Mouse (Mus musculus) liver, embryonic 12.5 days (tissue): ENCODE measurements around the gene Itpr3. TPM values are rescaled to one million over a fixed set of nuclear protein-coding genes. Genes with fewer than 3 reads are reported as not detected.
A peak's percentile ranks its signal among the peaks of the same experiment; 100 is the strongest.

Experiments used
- ATAC-seq: fragments of 200-750 bp; cut with Nextera tagmentation; 2 replicates; pipeline ENCODE4 v1.8.0; 2017; ENCODE audit warnings: moderate number of reproducible peaks, mild to moderate bottlenecking, moderate library complexity
- H3K27ac ChIP-seq: fragments of 300-500 bp; sonication (generic); 2 replicates; pipeline ENCODE4 v1.5.1; 2016; ENCODE audit warnings: mild to moderate bottlenecking
- H3K27me3 ChIP-seq: fragments of 300-500 bp; sonication (generic); replicated peaks from 2 replicates; pipeline ENCODE4 v1.6.1; 2016; ENCODE audit warnings: mild to moderate bottlenecking, moderate library complexity
- H3K36me3 ChIP-seq: fragments of 300-500 bp; sonication (generic); 2 replicates; pipeline ENCODE4 v1.6.1; 2016; ENCODE audit warnings: mild to moderate bottlenecking, moderate library complexity
- H3K4me1 ChIP-seq: fragments of 300-500 bp; sonication (generic); 2 replicates; pipeline ENCODE4 v1.6.1; 2016
- H3K4me2 ChIP-seq: fragments of 300-500 bp; sonication (generic); 2 replicates; pipeline ENCODE4 v1.6.1; 2016; ENCODE audit warnings: mild to moderate bottlenecking, moderate library complexity
- H3K4me3 ChIP-seq: fragments of 300-500 bp; sonication (generic); 2 replicates; pipeline ENCODE4 v1.5.1; 2016; ENCODE audit warnings: mild to moderate bottlenecking, moderate library complexity
- H3K9ac ChIP-seq: fragments of 300-500 bp; sonication (generic); 2 replicates; pipeline ENCODE4 v1.6.1; 2016; ENCODE audit warnings: mild to moderate bottlenecking, moderate library complexity
- H3K9me3 ChIP-seq: fragments of 300-500 bp; sonication (generic); replicated peaks from 2 replicates; pipeline ENCODE4 v1.6.1; 2016; ENCODE audit warnings: mild to moderate bottlenecking, moderate library complexity
- WGBS: fragments of 180-500 bp; shearing (Covaris S2); methylation state at CpG from one replicate; pipeline ENCODE4 v1.1.7; 2016; ENCODE audit not compliant: insufficient replicate concordance; 5-methylcytosine and 5-hydroxymethylcytosine counted together
- polyA plus RNA-seq: library from polyadenylated mRNA; unstranded; fragments of >200 nt; fragmentation: Nextera tagmentation; extraction: Ambion mirVana; gene quantifications from 2 replicates; pipeline ENCODE4 v1.2.1, GENCODE M21; 2016

Gene Itpr3
- polyA plus RNA-seq, 1 experiment from 2014 or later, result 1.2 TPM

- no peaks in the 10 kb centered on the region for H3K9me3 ChIP-seq
- H3K9ac ChIP-seq, result peak overlapping the region; percentile 44
- WGBS, result 4% methylated on average over 24 of the region's 24 CpGs
- H3K36me3 ChIP-seq, result no peaks in the 10 kb centered on the region
- ATAC-seq, result no peak
- H3K27ac ChIP-seq, result no peak overlapping the region
- peaks cover 28% of the 10 kb centered on the region for H3K4me1 ChIP-seq
- H3K4me3 ChIP-seq, result peak overlapping the region; percentile 58
- H3K4me2 ChIP-seq, result peak overlapping the region; percentile 69
- peaks cover 52% of the 10 kb centered on the region for H3K27me3 ChIP-seq
These were observed 482 bp downstream of the Itpr3 start for GRCm38 (mm10) chr17:27057517-27058055.

- Histone ChIP-seq H3K4me2 (no peak overlapping the region), H3K4me1 (peaks cover 38% of the 10 kb centered on the region), H3K9ac (no peak overlapping the region), H3K36me3 (no peaks in the 10 kb centered on the region), H3K9me3 (no peaks in the 10 kb centered on the region), H3K4me3 (no peak overlapping the region), H3K27ac (no peak overlapping the region), H3K27me3 (peaks cover 52% of the 10 kb centered on the region)
- ATAC-seq, result no peak
- WGBS, result 49% methylated on average over 8 of the region's 8 CpGs
These were observed 3.6 kb downstream of the Itpr3 start for GRCm38 (mm10) chr17:27060698-27061097.

- H3K36me3 ChIP-seq, result no peaks in the 10 kb centered on the region
- WGBS, result 77% methylated on average over 3 of the region's 3 CpGs
- peaks cover 36% of the 10 kb centered on the region for H3K4me1 ChIP-seq
- H3K9me3 ChIP-seq, result no peaks in the 10 kb centered on the region
- no peak overlapping the region for H3K4me2 ChIP-seq
- no peak for ATAC-seq
- no peak overlapping the region for H3K9ac ChIP-seq
- H3K4me3 ChIP-seq, result no peak overlapping the region
- no peak overlapping the region for H3K27ac ChIP-seq
- H3K27me3 ChIP-seq, result peaks cover 43% of the 10 kb centered on the region
These were observed 4.6 kb downstream of the Itpr3 start for GRCm38 (mm10) chr17:27061727-27062126.

- Histone ChIP-seq H3K36me3 (no peaks in the 10 kb centered on the region), H3K4me2 (no peak overlapping the region), H3K27ac (no peak overlapping the region), H3K27me3 (peaks cover 33% of the 10 kb centered on the region), H3K4me1 (peaks cover 33% of the 10 kb centered on the region), H3K4me3 (no peak overlapping the region), H3K9me3 (no peaks in the 10 kb centered on the region), H3K9ac (no peak overlapping the region)
- 71% methylated on average over 7 of the region's 7 CpGs for WGBS
- ATAC-seq, result no peak
These were observed 5.6 kb downstream of the Itpr3 start for GRCm38 (mm10) chr17:27062684-27063083.

GRCm38 (mm10) chr17:27063717-27064116 is 6.6 kb downstream of the Itpr3 start:
- no peaks in the 10 kb centered on the region for H3K36me3 ChIP-seq
- no peaks in the 10 kb centered on the region for H3K9me3 ChIP-seq
- peaks cover 23% of the 10 kb centered on the region for H3K27me3 ChIP-seq
- H3K27ac ChIP-seq, result no peak overlapping the region
- no peak for ATAC-seq
- H3K4me1 ChIP-seq, result peaks cover 25% of the 10 kb centered on the region
- 34% methylated on average over 6 of the region's 6 CpGs for WGBS
- H3K4me2 ChIP-seq, result no peak overlapping the region
- H3K4me3 ChIP-seq, result no peak overlapping the region
- H3K9ac ChIP-seq, result no peak overlapping the region

GRCm38 (mm10) chr17:27064195-27064594 is 7.1 kb downstream of the Itpr3 start:
- no peak overlapping the region for H3K4me2 ChIP-seq
- H3K9me3 ChIP-seq, result no peaks in the 10 kb centered on the region
- peaks cover 25% of the 10 kb centered on the region for H3K4me1 ChIP-seq
- H3K4me3 ChIP-seq, result no peak overlapping the region
- no peak overlapping the region for H3K9ac ChIP-seq
- H3K27me3 ChIP-seq, result peaks cover 18% of the 10 kb centered on the region
- WGBS, result 45% methylated on average over 2 of the region's 2 CpGs
- H3K27ac ChIP-seq, result no peak overlapping the region
- no peaks in the 10 kb centered on the region for H3K36me3 ChIP-seq
- ATAC-seq, result no peak

- WGBS, result 36% methylated on average over 7 of the region's 7 CpGs
- no peak for ATAC-seq
- H3K27me3 ChIP-seq, result no peaks in the 10 kb centered on the region
- H3K9ac ChIP-seq, result no peak overlapping the region
- peaks cover 30% of the 10 kb centered on the region for H3K4me1 ChIP-seq
- H3K4me2 ChIP-seq, result no peak overlapping the region
- no peaks in the 10 kb centered on the region for H3K36me3 ChIP-seq
- H3K9me3 ChIP-seq, result no peaks in the 10 kb centered on the region
- no peak overlapping the region for H3K27ac ChIP-seq
- H3K4me3 ChIP-seq, result no peak overlapping the region
These were observed 9.0 kb downstream of the Itpr3 start for GRCm38 (mm10) chr17:27066065-27066464.

GRCm38 (mm10) chr17:27069071-27069470 is 12.0 kb downstream of the Itpr3 start:
- H3K4me2 ChIP-seq, result no peak overlapping the region
- peaks cover 24% of the 10 kb centered on the region for H3K4me1 ChIP-seq
- no peak overlapping the region for H3K4me3 ChIP-seq
- H3K9ac ChIP-seq, result no peak overlapping the region
- 59% methylated on average over 5 of the region's 5 CpGs for WGBS
- H3K36me3 ChIP-seq, result no peaks in the 10 kb centered on the region
- no peak for ATAC-seq
- no peaks in the 10 kb centered on the region for H3K9me3 ChIP-seq
- H3K27ac ChIP-seq, result no peak overlapping the region
- H3K27me3 ChIP-seq, result no peaks in the 10 kb centered on the region

GRCm38 (mm10) chr17:27070913-27071312 is 13.8 kb downstream of the Itpr3 start:
- H3K9me3 ChIP-seq, result no peaks in the 10 kb centered on the region
- H3K9ac ChIP-seq, result no peak overlapping the region
- ATAC-seq, result no peak
- no peak overlapping the region for H3K4me2 ChIP-seq
- no peaks in the 10 kb centered on the region for H3K27me3 ChIP-seq
- H3K27ac ChIP-seq, result no peak overlapping the region
- peaks cover 40% of the 10 kb centered on the region for H3K4me1 ChIP-seq
- H3K36me3 ChIP-seq, result no peaks in the 10 kb centered on the region
- WGBS, result 78% methylated on average over 7 of the region's 7 CpGs
- no peak overlapping the region for H3K4me3 ChIP-seq

- H3K36me3 ChIP-seq, result no peaks in the 10 kb centered on the region
- H3K4me3 ChIP-seq, result no peak overlapping the region
- no peaks in the 10 kb centered on the region for H3K27me3 ChIP-seq
- WGBS, result 37% methylated on average over 6 of the region's 6 CpGs
- H3K27ac ChIP-seq, result no peak overlapping the region
- H3K4me2 ChIP-seq, result no peak overlapping the region
- no peak overlapping the region for H3K9ac ChIP-seq
- ATAC-seq, result no peak
- H3K4me1 ChIP-seq, result peaks cover 33% of the 10 kb centered on the region
- H3K9me3 ChIP-seq, result no peaks in the 10 kb centered on the region
These were observed 14.5 kb downstream of the Itpr3 start for GRCm38 (mm10) chr17:27071630-27072029.

GRCm38 (mm10) chr17:27072363-27072762 is 15.3 kb downstream of the Itpr3 start:
- Histone ChIP-seq H3K4me1 (peaks cover 26% of the 10 kb centered on the region), H3K9ac (no peak overlapping the region), H3K4me2 (no peak overlapping the region), H3K27me3 (no peaks in the 10 kb centered on the region), H3K9me3 (no peaks in the 10 kb centered on the region), H3K27ac (no peak overlapping the region), H3K36me3 (no peaks in the 10 kb centered on the region), H3K4me3 (no peak overlapping the region)
- 83% methylated on average over 8 of the region's 8 CpGs for WGBS
- no peak for ATAC-seq

- Histone ChIP-seq H3K27me3 (no peaks in the 10 kb centered on the region), H3K36me3 (0 out of 2 replicates have a peak, but pooled peaks cover 3% of the 10 kb centered on the region), H3K4me3 (no peak overlapping the region), H3K4me2 (no peak overlapping the region), H3K9ac (no peak overlapping the region), H3K4me1 (peaks cover 26% of the 10 kb centered on the region), H3K9me3 (0 out of 2 replicates have a peak, but pooled peaks cover 5% of the 10 kb centered on the region), H3K27ac (no peak overlapping the region)
- WGBS, result 61% methylated on average over 5 of the region's 5 CpGs
- no peak for ATAC-seq
These were observed 16.0 kb downstream of the Itpr3 start for GRCm38 (mm10) chr17:27073126-27073525.

- 63% methylated on average over 9 of the region's 9 CpGs for WGBS
- ATAC-seq, result no peak
- Histone ChIP-seq H3K9ac (no peak overlapping the region), H3K27ac (no peak overlapping the region), H3K36me3 (0 out of 2 replicates have a peak, but pooled peaks cover 3% of the 10 kb centered on the region), H3K4me3 (no peak overlapping the region), H3K9me3 (0 out of 2 replicates have a peak, but pooled peaks cover 5% of the 10 kb centered on the region), H3K27me3 (no peaks in the 10 kb centered on the region), H3K4me1 (peaks cover 26% of the 10 kb centered on the region), H3K4me2 (no peak overlapping the region)
These were observed 16.7 kb downstream of the Itpr3 start for GRCm38 (mm10) chr17:27073778-27074177.
